Mouse (Mus musculus) urinary bladder, postnatal 4 days (tissue): ENCODE data around the gene Shmt2.

Experiments
- DNase-seq, 2 experiments: peaks; one replicate each; pipeline ENCODE4 v3.0.0; 2021 to 2022; ENCODE audit warnings: low spot score in 2 of 2

The Shmt2 gene

DNA sequence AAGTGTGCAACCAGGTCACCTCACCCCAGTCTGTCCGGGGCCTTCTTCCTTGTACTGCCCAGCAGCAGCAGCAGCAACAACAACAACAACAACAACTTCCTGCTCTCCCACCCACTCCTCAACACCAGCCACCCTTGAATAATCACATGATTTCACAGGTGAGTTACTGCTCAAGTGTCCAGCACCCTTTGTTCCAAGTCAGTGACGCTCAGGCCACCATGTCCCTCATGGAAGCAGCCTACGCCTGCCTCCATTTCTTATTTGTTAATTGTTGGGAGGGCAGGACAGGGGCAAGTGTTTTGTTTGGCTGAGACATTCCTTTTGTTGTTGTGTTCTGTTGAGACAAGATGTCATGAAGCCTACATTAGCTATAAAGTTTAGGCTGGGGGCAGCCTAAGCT, 45.7 kb downstream of the Shmt2 start:
- no peak for DNase-seq

DNA sequence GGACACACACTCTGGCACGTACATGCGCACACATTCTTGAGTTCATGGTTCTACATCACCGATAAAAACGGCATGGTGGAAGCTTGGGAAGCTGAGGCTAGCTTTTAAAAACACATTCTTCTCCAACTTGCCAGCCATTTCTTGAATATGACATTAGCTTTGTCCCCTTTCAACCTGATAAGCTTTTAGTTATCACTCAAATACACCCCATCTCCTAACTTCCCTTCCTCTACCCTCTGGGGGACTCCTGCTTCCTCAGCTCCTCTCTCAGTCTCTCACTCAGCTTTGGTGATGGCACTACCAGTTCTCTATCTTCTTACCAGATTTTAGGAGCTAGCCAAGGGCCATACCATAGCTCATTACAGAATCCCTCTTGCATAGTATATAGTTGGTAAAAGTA, 47.1 kb downstream of the Shmt2 start:
- DNase-seq, result no peak

DNA sequence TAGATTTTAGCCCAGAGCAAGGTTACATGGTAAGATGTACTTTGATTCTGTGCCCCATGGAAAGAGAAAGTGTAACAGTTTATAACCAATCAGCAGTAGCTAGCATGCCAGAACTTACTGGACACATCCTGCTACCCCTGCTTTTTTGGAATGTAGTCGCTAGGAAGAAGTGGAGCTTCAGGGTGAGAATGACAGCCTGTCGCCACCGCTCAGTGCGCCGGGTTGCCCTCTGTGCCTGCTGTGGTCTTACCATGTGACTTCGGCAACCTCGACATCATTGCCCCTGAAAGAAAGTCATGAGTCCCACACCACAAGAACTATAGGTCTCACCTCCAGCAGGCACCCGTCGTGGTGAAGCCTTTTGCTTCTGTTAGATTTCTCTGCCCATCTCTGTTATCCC, 49.5 kb downstream of the Shmt2 start:
- DNase-seq, result no peak

DNA sequence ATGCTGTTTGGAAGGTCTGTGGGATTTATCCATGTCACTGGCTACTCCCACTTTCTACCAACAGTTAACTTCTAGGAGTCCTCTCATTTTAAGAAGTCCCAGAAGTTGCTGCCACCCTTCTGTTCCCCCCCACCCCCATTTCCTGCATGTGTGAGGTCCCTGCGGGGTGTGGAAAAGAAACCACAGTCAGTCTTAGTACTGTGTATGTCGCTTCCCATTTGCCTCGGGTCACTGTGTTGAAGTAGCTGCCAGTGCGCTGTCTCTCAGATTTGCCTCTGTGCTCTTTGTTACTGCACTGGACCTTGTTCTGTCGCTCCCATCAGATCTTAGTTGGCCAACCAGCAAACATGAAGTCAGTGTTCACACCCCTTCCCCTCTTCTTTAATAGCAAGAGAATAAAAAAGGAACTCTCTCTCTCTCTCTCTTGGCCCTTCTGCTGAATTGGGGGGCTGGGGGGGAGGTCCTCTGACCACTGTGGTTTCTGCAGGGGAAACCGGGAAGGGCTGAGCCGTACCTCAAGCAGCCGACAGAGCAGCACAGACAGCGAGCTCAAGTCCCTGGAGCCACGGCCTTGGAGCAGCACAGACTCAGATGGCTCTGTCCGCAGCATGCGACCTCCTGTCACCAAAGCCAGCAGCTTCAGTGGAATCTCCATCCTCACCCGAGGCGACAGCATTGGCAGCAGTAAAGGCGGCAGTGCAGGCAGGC, 50.8 kb downstream of the Shmt2 start:
- no peak for DNase-seq
